Mouse (Mus musculus): ENCODE data around the gene 9930022D16Rik.

Gene 9930022D16Rik

DNA sequence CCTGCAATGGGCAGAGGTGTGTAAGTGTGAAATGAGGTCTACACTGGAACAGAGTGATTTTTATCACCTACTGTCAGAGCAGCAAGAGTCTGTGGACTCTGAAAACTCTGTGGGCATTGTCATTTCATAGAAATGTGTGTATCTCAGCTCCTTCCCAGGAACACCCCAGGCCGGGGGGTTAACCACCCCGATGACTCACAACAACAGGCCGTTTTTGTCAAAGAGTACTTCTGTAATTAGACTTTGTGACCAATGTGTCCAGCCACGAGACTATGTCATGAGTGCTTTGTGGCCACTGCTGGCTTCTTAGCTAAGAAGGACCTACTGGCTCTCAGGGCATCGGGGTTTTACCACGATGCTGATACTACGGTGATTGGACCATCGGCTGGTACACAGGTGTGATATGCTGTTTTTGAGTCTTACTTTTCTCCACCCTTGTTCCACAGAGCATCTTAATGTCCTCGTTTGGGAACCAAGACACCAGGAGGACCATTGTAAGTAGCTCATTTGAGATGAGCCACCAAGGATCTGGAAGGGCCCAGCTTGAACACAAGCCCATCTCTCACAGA lies 3.8 kb downstream of the 9930022D16Rik start:
- no peak for DNase-seq

DNA sequence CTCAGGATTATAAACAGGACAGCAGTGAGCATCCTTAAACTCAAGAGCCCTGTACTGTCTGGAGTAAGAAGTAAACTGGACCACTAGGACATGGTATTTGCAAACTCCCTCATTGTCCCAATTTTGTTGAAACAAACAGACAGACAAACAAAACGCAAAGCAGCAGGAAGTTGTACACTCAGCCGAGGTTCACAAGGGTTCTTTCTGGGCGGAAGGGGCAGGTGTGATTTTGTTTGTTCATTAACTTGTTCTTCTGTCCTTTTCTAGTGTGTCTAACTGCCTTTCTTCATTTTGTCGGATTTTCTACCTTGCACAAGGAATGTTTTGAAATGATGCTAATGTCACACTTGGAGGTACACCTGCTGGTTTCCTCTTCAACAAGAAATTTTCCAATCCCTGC lies 5.7 kb downstream of the 9930022D16Rik start:
- no peak for DNase-seq

DNA sequence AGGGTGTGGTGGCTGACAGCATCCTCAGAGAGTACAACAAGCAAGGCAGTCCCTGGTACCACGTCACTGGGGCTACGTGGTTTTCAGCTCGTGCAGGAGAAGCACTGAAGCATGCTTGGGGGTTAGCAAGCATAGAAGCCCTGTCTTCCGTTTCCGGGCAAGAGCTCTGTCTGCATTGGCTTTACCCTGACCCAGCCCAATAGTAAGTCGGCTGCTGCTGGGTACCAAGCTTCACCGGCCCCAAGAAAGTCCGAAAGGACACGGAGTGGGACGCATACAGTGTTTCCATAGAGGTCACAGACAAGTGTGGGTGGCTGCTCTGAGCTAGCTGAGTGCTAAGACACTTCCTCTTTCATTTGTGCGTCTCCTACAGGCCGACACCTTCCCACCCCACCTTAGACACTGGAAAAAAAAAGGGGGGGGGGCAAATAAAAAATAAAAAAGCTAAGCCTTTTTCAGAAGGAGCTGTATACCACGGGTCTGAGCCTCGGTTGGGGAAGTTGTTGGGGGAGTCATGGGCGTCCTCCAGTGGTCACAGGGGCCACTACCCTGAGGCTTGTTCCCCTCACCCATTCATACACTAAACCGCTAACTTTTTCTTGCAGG lies 6.3 kb downstream of the 9930022D16Rik start:
- DNase-seq, result no peak

DNA sequence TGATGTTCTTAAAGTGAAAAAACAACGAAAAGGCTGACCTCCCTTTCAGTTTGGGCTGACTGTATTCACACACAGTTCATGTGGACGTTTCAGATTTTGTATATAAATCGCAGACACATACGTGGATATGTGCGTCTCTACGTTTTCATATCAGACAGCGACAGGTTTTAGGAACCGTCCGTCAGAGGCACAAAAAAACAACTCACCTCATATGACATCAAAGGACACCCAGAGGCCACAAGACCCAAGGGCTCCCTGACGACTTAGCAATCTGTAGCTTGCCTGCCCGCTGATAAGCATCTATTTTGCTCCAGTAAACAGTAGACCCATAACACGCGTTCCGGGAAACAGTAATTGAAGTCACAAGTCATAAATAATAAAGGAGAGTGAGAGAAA lies 6.8 kb downstream of the 9930022D16Rik start:
- DNase-seq, result no peak

DNA sequence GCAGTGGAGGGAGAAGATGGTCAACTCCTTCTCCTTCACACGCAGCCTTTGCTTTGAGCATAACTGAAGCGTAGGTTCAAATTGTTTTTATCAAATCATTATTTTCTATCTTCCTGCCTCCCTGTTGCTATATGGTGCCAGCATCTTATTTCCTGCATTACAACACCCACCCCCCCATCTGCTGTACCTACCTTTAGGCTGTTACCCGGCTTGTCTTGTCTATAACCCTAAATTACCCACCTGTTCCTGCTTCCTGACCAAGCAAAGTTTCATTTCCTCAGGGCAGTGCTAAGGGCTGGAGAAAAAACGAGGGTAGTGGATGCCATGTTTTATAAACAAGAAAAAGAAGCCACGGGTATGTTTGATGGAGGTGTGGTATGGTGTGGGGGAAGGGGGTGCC lies 7.5 kb downstream of the 9930022D16Rik start:
- no peak for DNase-seq

DNA sequence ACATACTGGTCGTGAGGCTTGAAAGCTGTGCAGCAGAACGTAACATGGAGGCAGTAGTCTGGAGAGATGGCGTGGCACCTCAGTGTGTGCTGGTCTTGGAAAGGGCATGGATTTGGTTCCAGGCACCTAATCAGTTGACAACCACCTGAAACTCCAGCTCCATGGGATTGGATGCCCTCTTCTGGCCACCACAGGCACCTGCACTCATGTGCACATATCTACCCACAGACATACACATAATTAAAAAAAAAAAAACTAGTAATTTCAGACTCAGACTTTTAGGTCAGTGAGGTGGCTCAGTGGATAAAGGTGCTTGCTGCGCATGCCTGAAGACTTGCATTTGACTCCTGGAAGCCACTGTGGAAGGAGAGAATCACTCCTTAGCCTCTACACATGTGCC lies 8.5 kb downstream of the 9930022D16Rik start:
- DNase-seq, result no peak

DNA sequence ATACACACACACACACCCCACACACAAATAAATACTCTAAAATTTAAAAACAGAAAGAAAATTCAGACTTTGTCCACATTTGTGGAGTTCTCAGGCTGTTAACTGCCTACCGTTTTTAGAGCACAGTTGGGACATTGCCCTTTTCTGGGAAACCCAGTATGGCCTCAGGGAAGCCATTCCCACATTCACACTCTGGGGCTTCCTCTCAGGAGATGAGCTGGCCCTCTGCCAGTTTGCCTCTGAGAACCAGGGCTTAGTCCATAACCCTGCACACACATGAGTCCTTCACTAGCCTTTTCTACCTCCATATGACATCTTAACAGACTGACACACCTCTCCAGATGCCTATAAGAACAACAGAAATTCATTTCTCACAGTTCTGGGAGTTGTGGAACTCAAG lies 9.6 kb downstream of the 9930022D16Rik start:
- peak in 1 of 2 experiments; percentile 27 for DNase-seq

DNA sequence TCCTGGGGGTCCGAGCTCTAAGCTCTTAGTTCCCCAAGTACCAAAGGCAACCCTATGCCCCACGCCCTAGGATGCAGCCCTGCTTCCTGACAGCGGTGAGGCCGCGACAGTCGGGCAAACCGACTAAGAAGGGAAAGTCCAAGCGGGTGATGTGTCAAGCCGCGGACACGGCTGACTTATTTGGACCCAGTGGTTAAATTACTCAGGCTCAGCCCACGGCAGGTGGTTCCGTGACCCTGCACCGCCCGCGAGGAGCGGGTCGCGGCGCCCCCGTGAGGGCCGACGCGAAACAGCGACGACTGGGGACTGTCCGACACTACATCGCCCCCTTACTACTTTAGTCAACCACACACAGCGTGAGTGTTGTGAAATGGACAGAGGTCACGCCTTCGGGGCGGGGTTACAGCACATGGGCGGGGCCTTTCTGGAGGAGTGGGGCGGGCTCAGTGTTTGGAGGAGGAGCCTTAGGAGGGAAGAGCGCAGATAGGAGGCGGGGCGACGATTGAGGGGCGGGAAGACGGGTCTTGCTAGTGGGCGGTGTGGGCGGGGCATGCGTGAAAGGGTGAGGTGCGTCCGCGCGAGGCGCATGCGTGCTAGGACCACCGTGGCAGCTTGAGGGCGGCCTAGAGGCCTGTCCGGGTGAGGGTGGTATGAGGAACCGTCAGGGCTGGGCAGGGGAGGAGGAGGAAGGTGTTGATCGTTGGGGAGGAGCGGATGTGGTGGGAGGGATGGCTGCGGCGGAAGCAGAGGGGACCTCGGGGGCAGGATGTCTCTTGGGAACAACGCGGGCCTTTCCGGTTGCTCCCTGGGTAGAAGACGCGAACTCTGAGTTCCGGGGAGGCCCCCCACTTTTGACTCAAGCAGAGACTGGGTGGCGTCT lies 11.9 kb downstream of the 9930022D16Rik start, which contains the start of gene Amz2:
TSS of gene Amz2 (plus strand) at position 555 of the 880 bp plus-strand sequence.
- DNase-seq, result peak; percentile 99

DNA sequence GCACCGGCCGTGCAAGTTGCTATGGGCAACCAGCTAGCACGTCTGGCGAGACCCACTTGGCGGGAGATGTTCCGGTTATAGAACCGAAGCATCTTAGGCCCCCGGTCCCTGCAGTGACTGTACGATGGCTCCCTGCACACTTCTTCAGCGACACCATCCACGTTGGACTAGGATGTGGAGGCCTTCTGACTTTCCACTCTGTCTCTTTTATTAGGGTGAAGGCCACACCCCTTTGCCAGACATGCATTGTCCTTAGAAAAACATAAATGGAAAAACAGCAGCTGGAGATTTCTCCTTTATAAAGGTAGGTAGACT lies 12.5 kb downstream of the 9930022D16Rik start:
- no peak for DNase-seq

DNA sequence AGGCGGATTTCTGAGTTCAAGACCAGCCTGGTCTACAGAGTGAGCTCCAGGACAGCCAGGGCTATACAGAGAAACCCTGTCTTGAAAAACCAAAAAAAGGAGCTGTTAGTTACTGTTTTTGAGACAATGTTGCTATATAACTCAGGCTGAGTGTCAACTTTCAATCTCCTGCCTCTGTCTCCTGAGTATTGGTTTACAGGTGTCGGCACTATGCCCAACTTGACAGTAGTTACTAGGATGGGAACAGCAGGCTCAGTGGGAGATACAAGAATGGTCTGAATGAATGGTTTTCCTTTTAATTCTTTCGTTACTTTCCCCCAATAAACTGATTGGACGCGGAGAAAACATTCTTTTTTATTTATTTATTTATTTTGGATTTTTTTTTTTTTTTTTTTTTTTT lies 13.6 kb downstream of the 9930022D16Rik start:
- no peak for DNase-seq

DNA sequence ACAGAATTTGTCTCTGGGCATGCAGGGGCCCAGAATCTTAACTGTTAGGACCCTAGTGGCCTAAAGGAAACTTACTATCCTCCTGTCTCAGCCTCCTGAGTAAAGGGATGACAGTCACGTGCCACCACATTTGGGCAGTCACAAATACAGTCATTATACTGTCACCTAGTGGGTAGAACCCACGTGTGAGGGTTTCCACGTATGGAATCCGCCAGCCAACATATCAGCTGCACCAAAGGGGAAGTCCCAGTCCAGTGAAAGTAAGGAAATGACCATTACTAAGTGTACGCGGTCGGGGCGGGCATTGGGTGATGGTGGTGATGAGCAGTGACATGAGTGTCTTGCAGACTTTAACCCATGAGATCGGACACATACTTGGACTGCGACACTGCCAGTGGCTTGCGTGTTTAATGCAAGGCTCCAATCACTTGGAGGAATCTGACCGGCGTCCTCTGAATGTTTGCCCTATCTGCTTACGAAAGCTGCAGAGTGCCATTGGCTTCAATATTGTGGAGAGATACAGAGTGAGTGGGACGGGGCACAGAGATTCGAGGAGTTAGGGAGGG lies 20.6 kb downstream of the 9930022D16Rik start:
- DNase-seq, result no peak

DNA sequence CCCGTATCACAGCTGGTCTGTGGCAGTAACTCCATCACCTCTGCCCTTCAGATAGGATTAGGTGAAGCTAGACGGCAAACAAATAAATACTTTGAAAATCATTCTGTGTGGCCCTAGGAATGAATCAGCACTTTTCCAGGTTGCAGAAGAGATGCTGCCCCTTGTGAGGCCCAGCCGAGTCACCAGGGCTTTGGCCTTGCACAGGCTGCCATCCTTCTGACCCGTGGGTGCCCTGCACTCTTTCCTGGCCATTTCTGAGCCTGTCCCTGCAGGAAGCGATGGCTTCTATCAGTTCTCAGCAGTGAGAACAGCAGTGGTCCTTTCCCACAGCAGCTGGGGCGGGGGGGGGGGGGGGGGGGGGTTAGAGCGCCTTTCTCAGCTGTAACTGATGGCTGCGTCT lies 23.2 kb downstream of the 9930022D16Rik start:
- DNase-seq, result no peak

DNA sequence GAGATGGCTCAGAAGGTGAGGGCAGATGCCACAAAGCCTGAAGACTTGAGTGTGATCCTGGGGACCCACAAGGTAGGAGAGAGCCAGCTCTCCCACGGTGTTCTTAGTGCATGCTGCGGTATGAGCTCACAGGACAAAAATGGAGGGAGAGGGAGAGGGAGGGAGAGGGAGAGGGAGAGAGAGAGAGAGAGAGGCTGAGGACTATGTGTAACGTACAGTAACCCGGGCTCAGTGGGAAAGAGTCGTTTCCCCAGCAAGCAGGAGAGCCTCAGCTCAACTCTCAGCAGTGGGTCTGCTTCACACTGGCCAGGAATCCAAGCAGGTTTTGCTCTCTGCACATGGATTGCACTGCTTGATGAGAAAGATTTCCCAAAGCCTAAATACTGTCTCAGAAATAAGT lies 25.5 kb downstream of the 9930022D16Rik start:
- no peak for DNase-seq

DNA sequence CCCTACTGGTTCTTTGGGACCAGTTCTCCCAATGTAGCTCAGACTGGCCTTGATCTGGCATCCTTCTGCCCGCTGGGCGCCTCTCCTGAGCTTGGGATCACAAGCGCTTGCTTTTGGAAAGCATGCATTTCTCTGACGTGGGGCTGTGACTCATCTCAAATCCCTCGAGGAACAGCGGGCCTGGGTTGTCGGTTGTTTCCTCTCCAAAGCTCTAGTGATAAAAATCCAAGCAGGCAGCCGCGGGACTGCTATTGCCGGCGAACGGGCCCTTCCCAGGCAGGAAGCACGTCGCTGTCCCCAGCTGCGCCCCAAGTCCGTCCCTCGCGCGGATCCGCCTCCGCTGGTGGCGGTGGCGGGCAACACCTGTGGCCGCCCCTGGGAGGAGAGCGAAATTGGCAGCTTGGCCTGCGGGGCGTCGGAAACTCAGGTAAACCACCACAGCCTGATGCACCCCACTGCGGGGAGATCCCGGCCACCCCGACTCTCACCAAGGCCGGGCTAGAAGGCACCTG lies 26.2 kb downstream of the 9930022D16Rik start:
- peak; percentile 63 to 73 for DNase-seq

DNA sequence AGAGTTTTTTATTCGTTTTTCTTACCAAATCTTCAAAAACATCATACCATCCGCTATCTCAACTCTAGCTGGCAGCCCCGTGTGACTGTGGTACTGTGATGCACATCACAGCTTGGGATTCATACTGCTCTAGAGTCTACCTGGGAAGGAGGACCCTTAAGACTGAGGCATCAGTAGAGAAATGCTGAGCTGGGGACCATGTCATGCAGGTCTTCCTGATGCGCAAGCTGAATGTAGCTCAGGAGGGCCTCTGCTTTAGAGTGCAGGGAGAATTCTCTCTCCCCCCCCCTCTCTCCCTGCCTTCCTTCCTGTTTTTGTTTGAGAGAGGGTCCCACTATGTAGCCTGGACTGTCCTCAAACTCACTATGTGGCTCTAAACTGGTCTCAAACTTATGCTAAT lies 26.9 kb downstream of the 9930022D16Rik start:
- DNase-seq, result no peak

DNA sequence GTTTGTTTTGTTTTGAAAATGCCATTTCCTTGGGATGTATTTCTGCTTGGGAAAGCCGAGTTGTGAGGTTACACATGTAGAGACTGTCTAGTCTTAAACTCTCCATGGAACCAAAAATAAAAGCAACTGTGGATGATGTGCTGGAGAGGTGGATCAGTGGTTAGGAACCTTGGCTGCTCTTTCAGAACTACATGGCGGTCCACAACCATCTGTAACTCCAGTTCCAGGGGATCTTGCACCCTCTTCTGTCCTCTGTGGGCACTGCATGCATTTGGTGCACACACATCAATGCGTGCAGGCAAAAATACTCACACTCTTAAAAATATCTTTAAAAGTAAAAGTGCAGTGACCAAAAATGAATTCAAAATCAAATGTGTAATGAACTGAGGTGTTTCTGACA lies 27.4 kb downstream of the 9930022D16Rik start:
- DNase-seq, result peak in 1 of 2 experiments; percentile 33

DNA sequence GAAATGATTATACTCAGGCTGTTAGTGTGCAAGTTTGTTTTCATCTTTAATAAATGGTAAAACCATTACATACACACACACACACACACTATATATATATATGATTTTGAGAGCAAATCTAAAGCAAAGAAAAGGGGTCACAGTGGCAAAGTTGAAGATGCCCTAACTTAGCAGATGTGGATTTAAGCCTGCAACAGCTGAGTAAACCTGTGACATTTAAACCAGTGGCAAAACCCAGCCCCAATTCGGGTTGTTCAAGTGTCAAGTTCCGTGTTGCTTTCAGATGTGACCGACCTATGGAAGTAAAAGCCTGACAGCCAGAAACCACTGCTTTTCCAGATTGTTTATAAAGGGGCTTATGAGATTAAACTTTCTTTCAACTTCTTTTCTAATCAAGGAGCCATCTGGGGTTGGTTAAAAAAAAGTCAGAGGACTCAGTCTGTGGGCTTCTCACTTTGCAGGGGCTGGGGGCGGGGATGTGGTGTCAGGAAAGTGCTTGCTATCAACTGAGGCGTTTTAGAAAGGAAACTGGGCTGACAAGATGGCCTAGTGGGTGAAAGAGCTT lies 28.5 kb downstream of the 9930022D16Rik start:
- DNase-seq, result no peak

DNA sequence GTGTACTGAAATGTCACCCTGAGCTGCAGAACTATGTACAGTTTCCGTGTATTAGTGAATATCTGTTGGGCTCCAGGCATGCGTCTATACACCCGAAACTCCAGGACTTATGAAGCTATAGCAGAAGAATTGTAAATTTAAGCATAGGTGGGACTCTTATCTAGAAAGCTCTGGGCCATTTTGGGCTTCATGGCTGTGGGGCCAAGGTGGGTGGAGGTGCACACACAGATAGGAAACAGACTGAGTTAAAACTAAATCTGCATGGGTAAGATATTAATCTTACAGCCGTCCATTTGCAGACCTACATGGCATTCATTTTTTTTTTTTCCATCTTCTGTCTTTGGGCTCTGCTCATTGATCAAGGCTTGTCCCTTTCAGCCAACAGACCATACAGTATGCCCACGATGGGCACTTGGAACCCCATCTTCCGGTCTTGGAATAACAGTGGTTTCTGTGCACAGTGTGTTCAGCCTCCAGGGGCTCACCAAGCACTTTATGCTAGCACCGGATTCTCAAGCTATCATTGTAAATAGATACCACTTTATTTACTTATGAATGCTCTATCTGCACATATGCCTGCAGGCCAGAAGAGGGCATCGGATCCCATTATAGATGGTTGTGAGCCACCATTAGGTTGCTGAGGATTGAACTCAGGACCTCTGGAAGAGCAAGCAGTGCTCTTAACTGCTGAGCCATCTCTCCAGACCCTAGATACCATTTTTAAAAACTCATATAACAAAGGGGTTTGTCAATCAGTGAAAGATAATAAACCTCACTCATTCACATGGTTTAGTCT lies 29.9 kb downstream of the 9930022D16Rik start:
- DNase-seq, result no peak

DNA sequence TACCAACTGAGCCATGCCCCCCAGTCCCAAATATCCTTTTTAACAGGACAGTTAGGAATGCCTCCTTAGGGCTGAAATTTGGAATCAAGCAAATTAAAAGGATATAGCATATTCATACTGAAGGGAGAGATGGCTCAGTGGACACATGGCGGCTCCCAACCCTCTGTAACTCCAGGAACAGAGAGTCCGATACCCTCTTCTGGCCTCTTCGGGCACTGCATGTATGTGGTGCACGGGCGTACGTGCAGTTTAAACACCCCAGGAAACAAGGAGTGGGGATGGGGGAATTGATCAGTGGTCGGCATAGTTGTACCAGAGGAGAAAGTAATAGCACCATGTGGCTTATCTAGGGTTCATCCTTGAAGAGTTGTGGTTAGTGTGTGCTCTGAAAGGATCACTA lies 30.9 kb downstream of the 9930022D16Rik start:
- DNase-seq, result peak; percentile 43 to 51

DNA sequence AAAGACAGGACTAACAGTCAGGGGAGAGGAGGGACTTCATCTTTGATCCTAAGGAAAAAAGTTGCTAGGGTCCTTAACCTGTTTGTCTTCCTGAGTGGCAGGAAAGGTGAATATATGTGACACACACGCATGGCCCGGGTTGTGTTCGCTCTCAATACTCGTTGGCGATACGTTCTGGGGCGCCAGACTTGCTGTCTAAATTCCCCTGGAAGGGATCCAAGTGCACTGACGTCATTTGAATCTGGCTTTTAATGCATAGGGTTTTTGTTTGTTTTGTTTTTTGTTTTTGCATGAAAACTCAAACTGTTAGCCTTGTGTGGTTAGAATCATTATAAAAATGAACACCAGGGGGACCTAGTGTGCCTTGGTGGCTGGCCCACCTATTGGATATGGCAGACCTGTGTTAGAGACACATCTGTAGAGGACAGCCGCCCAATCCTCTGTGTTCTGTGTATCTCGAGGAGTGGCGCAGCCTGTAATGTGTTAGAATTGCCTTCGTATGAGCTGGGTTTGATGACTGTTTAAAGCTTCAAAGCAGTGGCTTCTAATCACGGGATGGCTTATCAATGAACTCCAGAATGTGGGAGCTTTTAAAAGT lies 31.8 kb downstream of the 9930022D16Rik start:
- peak; percentile 37 to 39 for DNase-seq

DNA sequence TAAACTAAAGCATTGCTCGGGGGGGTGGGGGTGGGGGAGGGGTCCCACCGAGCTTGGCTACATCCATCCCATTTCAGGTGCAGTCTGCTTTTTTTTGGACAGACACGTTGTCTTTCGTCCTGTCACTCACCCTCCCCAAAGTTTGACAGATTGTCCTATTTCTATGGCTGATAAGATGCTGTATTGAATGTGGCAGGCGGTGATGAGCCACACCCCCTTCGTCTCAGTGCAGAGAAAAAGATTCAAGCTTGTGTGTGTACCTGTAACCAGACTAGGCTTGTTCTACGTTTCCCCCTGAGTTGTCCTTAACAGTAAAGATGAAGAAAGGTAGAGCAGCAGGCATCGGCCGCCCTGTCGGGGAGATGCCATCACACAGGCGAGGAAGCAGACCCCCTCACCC lies 37.5 kb downstream of the 9930022D16Rik start:
- no peak for DNase-seq

DNA sequence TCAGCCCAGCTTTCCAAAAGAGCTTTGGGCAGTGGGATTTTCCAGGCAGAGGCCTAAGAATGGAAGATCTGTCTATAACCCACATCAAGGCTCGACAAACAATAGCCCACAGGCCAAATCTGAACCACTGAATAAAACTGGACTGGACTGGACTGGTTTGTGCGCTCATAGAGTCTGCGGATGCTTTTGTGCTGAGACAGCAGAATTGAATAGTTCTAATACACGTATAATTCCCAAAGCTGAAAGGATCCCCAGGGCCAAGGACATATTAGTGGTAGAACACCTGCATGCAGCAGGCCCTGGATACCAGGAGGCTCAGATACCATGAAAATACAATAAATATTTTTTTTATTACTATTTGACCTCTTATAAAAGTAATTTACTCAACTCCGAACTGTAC lies 42.5 kb downstream of the 9930022D16Rik start:
- no peak for DNase-seq

Measured in cerebellum, adult 18-20 months (tissue).